Mouse (Mus musculus): ENCODE data around the gene Kat6b. TPM values are rescaled to one million over a fixed set of nuclear protein-coding genes. Genes with fewer than 3 reads are reported as not detected.

Kat6b gene
- polyA plus RNA-seq, 1 experiment, result 11.5 TPM

- TF ChIP-seq CTCF (IDR thresholded peaks at IDR 0.05; ENCODE audit: control insufficient read depth, insufficient read depth, low read length) (peak; percentile 35; the same call in 1 of the 2 replicates), POLR2A (IDR thresholded peaks at IDR 0.05; ENCODE audit: borderline replicate concordance, control insufficient read depth, low read depth, low read length) (no peak)
Observed at GRCm38 (mm10) chr14:21592152-21592551, 110.9 kb downstream of the Kat6b start.

GRCm38 (mm10) chr14:21592985-21593750, 111.9 kb downstream of the Kat6b start:
- 84% methylated on average over 8 of the region's 8 CpGs for WGBS

More at GRCm38 (mm10) chr14:21592152-21592551, 110.9 kb downstream of the Kat6b start:
- H3K4me3 ChIP-seq (replicated peaks; ENCODE audit: control insufficient read depth, low read depth, low read length), result no peak overlapping the region
- H3K27ac ChIP-seq (ENCODE audit: control insufficient read depth, insufficient read depth, low read depth, low read length, poor library complexity), result no peak overlapping the region
- no peaks in the 10 kb centered on the region for H3K4me1 ChIP-seq (ENCODE audit: control insufficient read depth, insufficient read depth, low read length)
- 100% methylated on average over 1 of the region's 1 CpGs for WGBS

DNA sequence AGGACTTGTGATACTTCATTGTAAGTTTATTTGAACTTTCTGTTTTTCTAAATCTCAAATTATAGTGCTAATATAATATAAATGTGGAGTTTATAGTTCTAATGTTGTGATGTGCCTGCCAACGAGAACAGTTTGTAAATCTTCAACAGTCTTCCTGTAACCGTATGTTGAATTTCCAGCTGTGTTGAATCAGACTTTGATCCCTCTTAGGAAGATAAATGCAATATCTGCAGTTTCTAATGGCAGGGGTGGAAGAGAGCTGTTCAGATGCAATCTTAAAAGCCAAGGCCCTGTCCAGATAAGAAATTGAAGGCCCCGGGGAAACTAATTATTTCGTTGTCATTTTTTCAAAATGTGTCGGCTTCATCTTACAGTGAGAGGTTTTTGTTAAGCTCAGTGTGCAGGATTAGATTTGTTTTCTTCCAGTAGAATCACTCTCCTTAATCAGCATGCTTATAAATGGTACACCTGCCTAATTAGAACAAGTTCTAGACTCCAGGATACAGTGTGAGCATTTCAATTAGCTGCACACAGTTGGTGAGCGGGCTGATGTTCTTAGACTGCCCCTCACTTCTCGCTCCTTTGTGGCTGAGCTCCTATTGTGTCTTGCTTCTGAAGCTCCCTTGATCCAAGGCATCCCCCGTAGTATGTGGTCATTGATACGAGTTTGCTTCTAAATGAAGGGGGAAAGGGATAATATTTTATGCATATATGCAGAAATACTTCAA, 118.4 kb downstream of the Kat6b start:
- Histone ChIP-seq H3K27ac (ENCODE audit: control insufficient read depth, insufficient read depth, low read depth, low read length, poor library complexity) (no peak overlapping the region), H3K4me3 (replicated peaks; ENCODE audit: control insufficient read depth, low read depth, low read length) (no peak overlapping the region), H3K4me1 (ENCODE audit: control insufficient read depth, insufficient read depth, low read length) (peaks cover 3% of the 10 kb centered on the region; the same call in 1 of the 2 replicates)
- TF ChIP-seq CTCF (IDR thresholded peaks at IDR 0.05; ENCODE audit: control insufficient read depth, insufficient read depth, low read length) (no peak), POLR2A (IDR thresholded peaks at IDR 0.05; ENCODE audit: borderline replicate concordance, control insufficient read depth, low read depth, low read length) (no peak)
- WGBS, result 74% methylated on average over 9 of the region's 9 CpGs

More at GRCm38 (mm10) chr14:21592985-21593750, 111.9 kb downstream of the Kat6b start:
- Histone ChIP-seq H3K27ac (ENCODE audit: control insufficient read depth, insufficient read depth, low read depth, low read length, poor library complexity) (no peak overlapping the region), H3K4me1 (ENCODE audit: control insufficient read depth, insufficient read depth, low read length) (no peaks in the 10 kb centered on the region), H3K4me3 (replicated peaks; ENCODE audit: control insufficient read depth, low read depth, low read length) (no peak overlapping the region)
- no peak for TF ChIP-seq POLR2A (IDR thresholded peaks at IDR 0.05; ENCODE audit: borderline replicate concordance, control insufficient read depth, low read depth, low read length)
- TF ChIP-seq CTCF (IDR thresholded peaks at IDR 0.05; ENCODE audit: control insufficient read depth, insufficient read depth, low read length), result no peak

DNA sequence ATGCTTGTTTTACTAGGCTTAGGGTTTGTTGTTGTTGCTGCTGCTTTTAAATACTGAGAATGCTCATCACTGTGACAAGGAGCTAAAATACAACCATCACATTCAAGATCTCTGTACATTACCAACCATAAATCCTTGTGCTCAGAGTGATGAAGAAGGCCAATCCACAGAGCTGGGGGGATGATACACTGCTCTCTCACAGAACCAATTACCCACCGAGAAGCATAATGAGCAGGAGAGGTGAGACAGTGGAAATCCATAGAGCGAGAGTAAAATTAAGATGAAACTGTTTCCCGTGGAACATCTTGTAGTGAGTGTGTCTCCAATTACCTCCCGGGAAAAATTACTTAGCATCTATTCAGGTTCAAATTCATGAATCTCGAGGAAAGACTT, 118.9 kb downstream of the Kat6b start:
- Histone ChIP-seq H3K4me3 (replicated peaks; ENCODE audit: control insufficient read depth, low read depth, low read length) (no peak overlapping the region), H3K27ac (ENCODE audit: control insufficient read depth, insufficient read depth, low read depth, low read length, poor library complexity) (no peak overlapping the region), H3K4me1 (ENCODE audit: control insufficient read depth, insufficient read depth, low read length) (peaks cover 3% of the 10 kb centered on the region; the same call in 1 of the 2 replicates)
- no peak for TF ChIP-seq CTCF (IDR thresholded peaks at IDR 0.05; ENCODE audit: control insufficient read depth, insufficient read depth, low read length)
- no peak for TF ChIP-seq POLR2A (IDR thresholded peaks at IDR 0.05; ENCODE audit: borderline replicate concordance, control insufficient read depth, low read depth, low read length)
- 81% methylated on average over 5 of the region's 5 CpGs for WGBS

- WGBS, result 63% methylated on average over 1 of the region's 1 CpGs
- Histone ChIP-seq H3K27ac (ENCODE audit: control insufficient read depth, insufficient read depth, low read depth, low read length, poor library complexity) (no peak overlapping the region), H3K4me3 (replicated peaks; ENCODE audit: control insufficient read depth, low read depth, low read length) (no peak overlapping the region), H3K4me1 (ENCODE audit: control insufficient read depth, insufficient read depth, low read length) (peaks cover 3% of the 10 kb centered on the region; the same call in 1 of the 2 replicates)
- no peak for TF ChIP-seq POLR2A (IDR thresholded peaks at IDR 0.05; ENCODE audit: borderline replicate concordance, control insufficient read depth, low read depth, low read length)
- TF ChIP-seq CTCF (IDR thresholded peaks at IDR 0.05; ENCODE audit: control insufficient read depth, insufficient read depth, low read length), result no peak
Observed at GRCm38 (mm10) chr14:21600628-21601027, 119.4 kb downstream of the Kat6b start.

- WGBS, result 93% methylated on average over 12 of the region's 12 CpGs
- Histone ChIP-seq H3K27ac (ENCODE audit: control insufficient read depth, insufficient read depth, low read depth, low read length, poor library complexity) (no peak overlapping the region), H3K4me1 (ENCODE audit: control insufficient read depth, insufficient read depth, low read length) (peaks cover 3% of the 10 kb centered on the region; the same call in 1 of the 2 replicates), H3K4me3 (replicated peaks; ENCODE audit: control insufficient read depth, low read depth, low read length) (no peak overlapping the region)
- TF ChIP-seq CTCF (IDR thresholded peaks at IDR 0.05; ENCODE audit: control insufficient read depth, insufficient read depth, low read length) (no peak), POLR2A (IDR thresholded peaks at IDR 0.05; ENCODE audit: borderline replicate concordance, control insufficient read depth, low read depth, low read length) (no peak)
Observed at GRCm38 (mm10) chr14:21602166-21602565, 120.9 kb downstream of the Kat6b start.

DNA sequence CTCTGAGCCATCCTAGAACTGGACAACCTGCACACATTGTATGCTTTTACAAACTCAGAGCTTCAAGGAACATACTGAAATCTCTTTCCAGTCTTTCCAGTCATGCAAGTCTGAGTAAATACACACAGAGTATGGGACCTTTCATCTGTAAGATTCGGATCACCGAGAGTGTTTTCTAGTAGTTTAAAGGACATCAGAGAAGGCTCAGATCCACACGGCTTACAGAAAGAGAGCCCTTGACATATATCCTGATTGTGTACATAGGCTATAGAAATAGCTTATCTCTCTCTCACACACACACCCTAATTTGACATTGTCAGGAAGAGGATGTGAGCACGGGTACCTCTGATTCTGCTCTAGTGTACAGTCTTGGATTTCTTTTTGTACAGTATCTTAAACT, 121.7 kb downstream of the Kat6b start:
- Histone ChIP-seq H3K27ac (ENCODE audit: control insufficient read depth, insufficient read depth, low read depth, low read length, poor library complexity) (no peak overlapping the region), H3K4me3 (replicated peaks; ENCODE audit: control insufficient read depth, low read depth, low read length) (no peak overlapping the region), H3K4me1 (ENCODE audit: control insufficient read depth, insufficient read depth, low read length) (peaks cover 3% of the 10 kb centered on the region; the same call in 1 of the 2 replicates)
- no peak for TF ChIP-seq CTCF (IDR thresholded peaks at IDR 0.05; ENCODE audit: control insufficient read depth, insufficient read depth, low read length)
- no peak for TF ChIP-seq POLR2A (IDR thresholded peaks at IDR 0.05; ENCODE audit: borderline replicate concordance, control insufficient read depth, low read depth, low read length)
- WGBS, result 34% methylated on average over 4 of the region's 4 CpGs

DNA sequence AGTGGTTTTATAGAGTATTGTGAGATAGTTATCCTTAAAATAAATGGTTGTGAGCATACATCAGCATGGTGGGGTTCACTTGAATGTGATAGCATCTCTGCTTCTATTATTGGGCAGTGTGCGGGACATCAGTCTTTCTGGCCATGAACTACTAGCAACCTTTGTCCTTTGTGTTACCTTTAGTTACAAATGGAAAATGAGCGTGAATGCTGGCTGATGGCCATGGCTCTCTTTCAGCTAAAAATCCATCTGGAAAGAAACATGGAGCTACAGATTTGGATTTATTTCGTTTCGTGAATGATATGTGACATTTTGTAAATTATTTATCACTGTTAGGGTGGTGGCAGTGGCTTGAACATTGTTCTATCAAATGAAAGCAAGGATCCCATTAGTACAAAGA, 126.5 kb downstream of the Kat6b start:
- Histone ChIP-seq H3K27ac (ENCODE audit: control insufficient read depth, insufficient read depth, low read depth, low read length, poor library complexity) (no peak overlapping the region), H3K4me3 (replicated peaks; ENCODE audit: control insufficient read depth, low read depth, low read length) (no peak overlapping the region), H3K4me1 (ENCODE audit: control insufficient read depth, insufficient read depth, low read length) (no peaks in the 10 kb centered on the region; the same call in 1 of the 2 replicates)
- WGBS, result 93% methylated on average over 4 of the region's 4 CpGs
- TF ChIP-seq POLR2A (IDR thresholded peaks at IDR 0.05; ENCODE audit: borderline replicate concordance, control insufficient read depth, low read depth, low read length), result no peak
- TF ChIP-seq CTCF (IDR thresholded peaks at IDR 0.05; ENCODE audit: control insufficient read depth, insufficient read depth, low read length), result no peak

Data from bone marrow, adult 2 months (tissue).